Mouse (Mus musculus) ovary, postnatal 36 days (tissue): ENCODE data around the gene Psmb10.
"Not testable (repeated sequence)": the region's sequence is repeated elsewhere in the genome, so short reads cannot be mapped to it uniquely, and the experiment has no call there.

Experiments
- DNase-seq: peaks from one replicate; pipeline ENCODE4 v3.0.0; 2022; ENCODE audit warnings: low spot score, mixed read lengths

Gene Psmb10

GRCm38 (mm10) chr8:105938306-105938669 is at the start of gene Psmb10:
Psmb10 (minus strand) TSS chr8:105938444.
- DNase-seq: no peak

- DNase-seq: not testable (repeated sequence)
Observed at GRCm38 (mm10) chr8:105983406-105983805, 45.2 kb upstream of the Psmb10 start.

GRCm38 (mm10) chr8:105981146-105981545 is 42.9 kb upstream of the Psmb10 start:
- DNase-seq: no peak

- DNase-seq: no peak
Observed at GRCm38 (mm10) chr8:105979325-105979724, 41.1 kb upstream of the Psmb10 start, which contains the start of gene Dpep3. Dpep3 (minus strand) TSS chr8:105979429.

GRCm38 (mm10) chr8:105975363-105975762 is 37.1 kb upstream of the Psmb10 start:
- DNase-seq: no peak

- no peak for DNase-seq
Observed at GRCm38 (mm10) chr8:105971019-105971720, 32.9 kb upstream of the Psmb10 start.

- no peak for DNase-seq
Observed at GRCm38 (mm10) chr8:105969367-105969766, 31.1 kb upstream of the Psmb10 start.

GRCm38 (mm10) chr8:105966692-105967311 is 28.6 kb upstream of the Psmb10 start:
- DNase-seq: no peak

- peak; percentile 84 for DNase-seq
Observed at GRCm38 (mm10) chr8:105965905-105966341, 27.7 kb upstream of the Psmb10 start, which contains the start of gene Slc12a4. Slc12a4 (minus strand) TSS chr8:105966097.

- peak; percentile 69 for DNase-seq
Observed at GRCm38 (mm10) chr8:105965266-105965904, 27.1 kb upstream of the Psmb10 start.

GRCm38 (mm10) chr8:105964506-105965265 is 26.4 kb upstream of the Psmb10 start:
- no peak for DNase-seq

- DNase-seq: no peak
Observed at GRCm38 (mm10) chr8:105961536-105961935, 23.3 kb upstream of the Psmb10 start.

- DNase-seq: no peak
Observed at GRCm38 (mm10) chr8:105961101-105961500, 22.9 kb upstream of the Psmb10 start.

- peak; percentile 64 for DNase-seq
Observed at GRCm38 (mm10) chr8:105959350-105959749, 21.1 kb upstream of the Psmb10 start.

GRCm38 (mm10) chr8:105957813-105958212 is 19.6 kb upstream of the Psmb10 start:
- no peak for DNase-seq

- DNase-seq: no peak
Observed at GRCm38 (mm10) chr8:105956556-105956955, 18.3 kb upstream of the Psmb10 start.

GRCm38 (mm10) chr8:105951057-105951659 is 12.9 kb upstream of the Psmb10 start:
- no peak for DNase-seq

GRCm38 (mm10) chr8:105949350-105949749 is 11.1 kb upstream of the Psmb10 start:
- peak; percentile 70 for DNase-seq

- no peak for DNase-seq
Observed at GRCm38 (mm10) chr8:105943321-105943739, 5.1 kb upstream of the Psmb10 start, which contains the start of gene Lcat. Lcat (minus strand) TSS chr8:105943382.

- DNase-seq: no peak
Observed at GRCm38 (mm10) chr8:105942542-105942941, 4.3 kb upstream of the Psmb10 start.

- DNase-seq: no peak
Observed at GRCm38 (mm10) chr8:105942026-105942425, 3.8 kb upstream of the Psmb10 start.
